Comparison of ENCODE assay signal across 17 mouse cellular contexts in the genomic region with DNA sequence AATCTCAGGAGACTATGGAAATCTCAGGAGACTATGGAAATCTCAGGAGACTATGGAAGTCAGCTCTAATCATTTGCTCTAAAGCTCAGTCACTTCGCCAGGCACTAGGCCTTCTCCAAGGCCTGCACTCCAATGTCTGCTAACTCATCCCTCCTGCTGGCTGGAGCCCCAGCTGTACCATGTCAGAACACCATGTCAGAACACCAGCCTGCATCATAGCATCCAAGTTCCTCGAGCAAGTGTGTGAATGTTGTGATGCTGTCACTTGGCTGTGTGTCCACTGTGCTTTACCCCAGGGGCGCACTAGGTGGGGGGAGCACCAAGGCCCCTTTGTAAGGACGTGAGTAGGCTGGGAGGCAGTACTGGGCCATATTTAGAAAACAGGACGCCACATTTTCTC.
"Had no signal": no experiment of that assay in that cellular context is flagged by ENCODE, and none has a peak within 500 bp of the region (broad histone marks: within the 10 kb centered on the region; RNA-seq: fewer than 3 reads in every experiment).

No protein-coding gene starts in this region.

- H3K27ac ChIP-seq: kidney, postnatal 0 days; liver, embryonic 13.5 days; macrophage; midbrain, embryonic 12.5 days; midbrain, embryonic 15.5 days; neural tube, embryonic 12.5 days; neural tube, embryonic 15.5 days; stomach, postnatal 0 days had no signal

- H3K9me3 ChIP-seq: liver, embryonic 13.5 days; midbrain, embryonic 12.5 days; midbrain, embryonic 15.5 days; neural tube, embryonic 12.5 days; neural tube, embryonic 15.5 days had no signal

- H3K27me3 ChIP-seq: liver, embryonic 13.5 days; midbrain, embryonic 12.5 days; midbrain, embryonic 15.5 days; neural tube, embryonic 12.5 days; neural tube, embryonic 15.5 days had no signal

- H3K9ac ChIP-seq: liver, embryonic 13.5 days; midbrain, embryonic 12.5 days; midbrain, embryonic 15.5 days; neural tube, embryonic 12.5 days; neural tube, embryonic 15.5 days had no signal

- H3K4me3 ChIP-seq: liver, embryonic 13.5 days; midbrain, embryonic 12.5 days; midbrain, embryonic 15.5 days; neural tube, embryonic 12.5 days; neural tube, embryonic 15.5 days had no signal

- H3K4me1 ChIP-seq: liver, embryonic 13.5 days; midbrain, embryonic 12.5 days; midbrain, embryonic 15.5 days; neural tube, embryonic 12.5 days; neural tube, embryonic 15.5 days had no signal

- H3K36me3 ChIP-seq: liver, embryonic 13.5 days; midbrain, embryonic 12.5 days; midbrain, embryonic 15.5 days; neural tube, embryonic 12.5 days; neural tube, embryonic 15.5 days had no signal

- H3K4me2 ChIP-seq: liver, embryonic 13.5 days; midbrain, embryonic 12.5 days; midbrain, embryonic 15.5 days; neural tube, embryonic 12.5 days; neural tube, embryonic 15.5 days had no signal

- DNase-seq: kidney, adult 2 months; kidney, postnatal 25 days; liver, embryonic 13.5 days; right cerebral cortex, adult 18-20 months; right cerebral cortex, postnatal 14 days; right cerebral cortex, postnatal 4 days; thymus, adult 2 months; thymus, postnatal 14 days; thymus, postnatal 4 days had no signal

- ATAC-seq: intestine, postnatal 0 days; midbrain, embryonic 15.5 days had no signal
